Mouse (Mus musculus) heart, postnatal 10 days (tissue): ENCODE results near the gene Hpf1. TPM values are rescaled to one million over a fixed set of nuclear protein-coding genes. Genes with fewer than 3 reads are reported as not detected.

Experiments used
- DNase-seq, 2 experiments: peaks; one replicate each; pipeline ENCODE4 v3.0.0; 2021
- intact Hi-C: fragments of 180-260 bp; cut with DNase I; formaldehyde crosslinking; loops from one replicate; pipeline ENCODE4 v1.15.1; 2025
- total RNA-seq, 2 experiments: library from RNA; stranded (reverse); gene quantifications; 2 replicates each; pipeline ENCODE4 v1.2.3; 2021

Hpf1 gene
- total RNA-seq, 2 experiments from 2014 or later: 22.5 to 26.8 TPM

DNA sequence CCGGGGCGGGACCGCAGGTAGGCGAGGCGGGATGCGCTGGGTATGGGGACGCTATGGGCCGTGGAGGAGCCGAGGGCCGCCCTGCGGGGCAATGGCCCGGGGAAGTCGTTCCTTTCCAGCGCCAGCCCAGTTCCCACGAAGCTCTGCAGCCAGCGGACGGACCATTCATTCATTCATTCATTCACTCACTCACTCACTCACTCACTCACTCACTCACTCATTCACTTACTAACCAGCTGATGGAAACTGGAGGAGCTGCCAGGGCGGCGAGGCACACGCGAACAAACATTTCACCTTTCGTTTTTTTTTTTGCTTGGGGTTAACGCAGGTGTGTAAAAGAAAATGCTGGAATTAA, 279 bp downstream of the Hpf1 start:
- intact Hi-C loops: no loop called here
- DNase-seq: no peak

DNA sequence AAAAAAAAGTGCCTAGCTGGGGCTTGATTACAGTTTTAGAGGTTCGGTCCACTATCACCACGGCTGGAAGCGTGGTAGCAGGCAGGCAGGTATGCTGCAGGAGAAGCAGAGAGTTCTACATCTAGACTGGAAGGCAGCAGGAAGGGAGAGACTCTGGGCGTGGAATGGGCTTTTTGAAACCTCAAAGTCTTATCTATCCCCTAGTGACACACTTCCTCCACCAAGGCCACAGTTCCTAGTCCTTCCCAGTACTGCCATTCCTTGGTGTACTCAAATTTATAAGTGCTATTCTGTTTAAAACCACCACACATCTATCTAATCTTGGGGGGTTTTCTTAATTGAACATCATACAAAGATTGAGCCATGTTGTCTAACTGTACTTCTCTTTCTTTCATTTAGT, 1.5 kb downstream of the Hpf1 start:
- DNase-seq: no peak
- intact Hi-C loops: no loop called here

DNA sequence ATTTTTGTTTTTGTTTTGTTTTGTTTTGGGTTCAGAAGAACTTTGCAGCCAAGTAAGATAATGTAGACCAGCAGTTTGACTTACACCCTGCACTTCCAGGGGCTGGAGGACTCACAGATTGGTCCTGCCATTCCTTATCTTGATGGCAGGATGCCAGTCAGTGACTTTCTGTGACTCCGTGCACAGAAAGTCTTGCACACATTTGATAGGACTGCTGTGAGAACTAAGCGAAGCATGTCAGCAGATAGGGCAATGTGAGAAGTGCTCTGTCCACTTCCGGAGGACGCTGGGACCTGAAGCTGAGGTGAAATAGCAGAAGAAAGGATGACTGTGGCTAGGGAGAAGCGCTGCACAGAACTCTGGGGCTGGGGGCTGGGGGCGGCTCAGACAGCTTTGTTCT, 5.7 kb downstream of the Hpf1 start:
- peak; percentile 33 to 38 for DNase-seq
- intact Hi-C loops: no loop called here

DNA sequence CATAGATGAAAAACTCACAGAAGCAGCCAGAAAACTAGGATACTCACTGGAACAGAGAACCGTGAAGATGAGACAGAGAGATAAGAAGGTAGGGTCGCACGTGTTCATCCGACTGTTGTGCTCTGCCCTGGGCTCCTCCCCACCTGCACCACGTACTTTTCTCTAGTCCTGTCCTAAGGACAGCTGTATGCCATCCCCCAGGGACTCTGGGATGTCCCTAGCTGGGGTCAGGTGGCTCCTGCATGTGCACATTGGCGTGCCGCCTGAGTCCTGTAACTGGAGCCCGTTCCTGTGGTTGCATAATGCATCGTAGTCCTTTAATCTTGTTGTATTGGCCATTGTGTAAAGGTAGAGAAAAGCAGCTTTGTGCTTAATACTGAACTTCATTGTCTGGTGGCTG, 9.9 kb downstream of the Hpf1 start:
- peak; percentile 32 to 45 for DNase-seq
- intact Hi-C loops: no loop called here

DNA sequence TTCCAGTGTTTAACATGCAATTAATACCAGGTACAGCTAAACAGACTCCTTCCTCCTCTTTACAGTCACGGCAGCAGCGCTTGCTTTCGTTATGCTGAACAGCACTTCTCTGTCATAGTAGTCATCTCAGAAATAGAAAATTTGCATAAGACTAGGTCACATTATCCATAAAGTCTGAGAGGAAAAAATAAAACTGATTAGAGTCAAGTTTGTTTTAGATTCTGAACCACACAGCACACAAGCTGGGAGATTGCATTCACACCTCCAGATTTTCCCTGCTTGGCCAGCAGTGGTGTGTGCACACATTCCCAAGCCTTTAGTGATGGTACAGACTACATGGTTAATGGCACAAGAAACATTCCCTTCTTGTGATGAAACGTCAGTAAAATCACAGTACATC, 21.9 kb downstream of the Hpf1 start:
- intact Hi-C loops: no loop called here
- no peak for DNase-seq

DNA sequence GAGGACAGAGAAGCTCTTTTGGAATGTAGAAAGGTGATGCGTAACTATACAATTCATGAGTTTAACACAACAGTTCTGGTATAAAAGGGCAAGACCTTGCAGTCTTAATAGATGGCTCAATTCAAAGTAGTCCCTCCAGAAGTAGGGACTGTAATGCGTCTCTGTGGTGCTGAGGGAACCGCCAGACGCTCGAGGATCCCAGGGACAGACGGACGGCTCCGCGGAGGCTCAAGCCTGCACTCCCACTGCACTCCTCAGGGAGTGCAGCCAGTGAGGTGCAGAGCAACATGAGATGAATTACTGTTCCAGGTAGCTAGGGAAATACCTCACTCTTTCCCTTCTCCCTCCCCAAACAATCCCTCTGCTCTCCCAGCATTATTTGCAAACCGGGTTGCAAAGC, 22.3 kb downstream of the Hpf1 start:
- intact Hi-C loops: no loop called here
- DNase-seq: no peak

DNA sequence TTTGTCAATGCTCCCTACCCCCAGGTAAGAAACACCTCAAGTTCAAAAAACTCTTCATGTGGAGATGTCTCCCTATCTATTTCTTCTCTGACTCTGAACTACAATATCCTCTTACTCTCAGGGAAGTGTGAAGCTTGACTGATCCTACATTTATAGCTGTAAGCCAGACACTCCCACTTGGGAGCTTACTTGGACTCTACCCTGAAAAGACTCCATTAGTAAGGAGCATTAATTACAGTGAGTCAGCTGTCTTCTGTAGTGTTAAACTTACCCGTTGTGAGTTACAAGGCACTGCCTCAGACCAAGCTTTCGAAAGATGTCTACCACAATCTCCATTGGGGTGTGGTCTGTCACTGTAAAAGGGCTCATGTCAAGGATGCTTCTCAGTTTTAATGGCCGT, 28.9 kb downstream of the Hpf1 start:
- intact Hi-C loops: no loop called here
- DNase-seq: no peak

DNA sequence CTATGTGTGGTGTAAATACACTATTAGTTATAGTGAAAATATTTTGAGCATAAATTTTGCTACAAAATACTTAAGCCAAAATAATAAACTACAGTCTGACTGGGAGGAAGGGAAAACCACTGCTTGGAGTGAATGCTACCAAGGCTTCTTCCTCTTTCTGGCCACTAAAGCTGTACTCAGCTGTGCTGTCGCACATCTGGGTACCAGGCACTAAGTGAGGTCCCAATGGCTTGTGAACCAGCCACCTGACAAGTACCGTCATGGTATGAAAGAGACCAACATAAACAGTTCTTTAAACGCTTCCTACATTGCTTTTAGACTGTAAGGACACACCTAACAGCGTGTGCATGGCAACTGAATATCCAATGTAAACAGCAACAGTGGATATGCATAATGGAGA, 30.0 kb downstream of the Hpf1 start:
- intact Hi-C loops: no loop called here
- DNase-seq: no peak

DNA sequence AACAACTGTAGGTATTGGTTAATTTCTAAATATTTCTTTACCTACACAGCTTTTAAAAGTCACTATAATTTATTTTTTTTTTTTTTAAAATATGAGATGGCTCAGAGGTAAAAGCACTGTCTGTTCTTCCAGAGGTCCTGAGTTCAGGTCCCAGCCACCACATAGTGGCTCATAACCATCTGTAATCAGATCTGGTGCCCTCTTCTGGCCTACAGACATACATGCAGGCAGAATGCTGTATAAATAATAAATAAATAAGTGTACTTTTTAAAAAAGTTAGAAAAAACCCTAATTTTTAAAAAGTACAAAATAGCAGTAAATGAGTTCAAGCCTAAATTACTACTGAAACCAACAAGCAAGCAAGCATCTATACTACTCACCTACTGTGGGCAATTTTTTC, 43.4 kb downstream of the Hpf1 start:
- DNase-seq: no peak
- intact Hi-C loops: no loop called here

DNA sequence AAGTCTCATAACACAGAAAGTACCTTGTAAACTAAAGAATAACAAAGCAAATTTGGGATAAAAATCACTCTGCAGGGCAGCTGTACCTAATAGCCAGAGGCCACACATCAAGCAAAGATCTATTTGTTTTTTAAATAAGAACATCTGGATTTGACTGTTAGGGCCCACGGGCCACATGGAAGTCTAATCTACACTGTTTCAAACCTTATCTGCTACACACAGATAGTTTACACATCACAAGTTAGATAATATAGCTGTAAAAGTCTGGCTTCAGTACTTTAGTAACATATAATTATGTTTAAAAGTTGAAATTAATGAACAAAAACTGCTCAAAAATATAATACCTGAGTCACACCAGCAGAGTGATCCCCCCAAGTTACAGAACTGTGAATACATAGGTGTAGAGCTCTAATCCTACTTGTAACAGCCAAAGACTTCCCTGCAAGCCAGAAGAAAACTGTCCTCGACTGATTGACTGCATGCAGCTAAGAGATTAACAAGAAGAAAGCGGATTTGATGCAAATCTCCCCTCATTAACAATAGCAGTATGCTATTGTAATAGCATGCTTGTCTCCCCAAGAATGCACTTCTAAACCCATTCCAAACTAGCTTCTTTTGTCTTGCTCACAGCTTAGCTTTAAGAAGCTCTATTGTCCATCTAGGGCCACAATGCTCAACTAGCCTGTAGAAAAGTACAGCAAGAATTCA, 48.7 kb downstream of the Hpf1 start:
- intact Hi-C loops: no loop called here
- DNase-seq: no peak

DNA sequence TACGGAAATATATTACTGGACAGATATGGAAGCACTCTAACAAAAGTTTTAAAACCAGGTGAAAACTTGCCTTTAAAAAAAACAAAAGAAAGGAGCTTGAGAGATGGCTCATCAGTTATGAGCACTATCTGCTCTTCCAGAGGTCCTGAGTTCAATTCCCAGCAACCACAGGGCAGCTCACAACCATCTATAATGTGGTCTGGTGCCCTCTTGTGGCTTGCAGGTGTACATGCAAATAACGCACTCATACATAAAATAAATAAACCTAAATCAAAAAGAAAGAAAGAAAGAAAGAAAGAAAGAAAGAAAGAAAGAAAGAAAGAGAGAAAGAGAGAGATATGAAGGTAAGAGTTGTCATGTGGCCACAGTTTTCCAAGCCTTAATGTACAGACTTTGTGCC, 52.6 kb downstream of the Hpf1 start:
- intact Hi-C loops: no loop called here

DNA sequence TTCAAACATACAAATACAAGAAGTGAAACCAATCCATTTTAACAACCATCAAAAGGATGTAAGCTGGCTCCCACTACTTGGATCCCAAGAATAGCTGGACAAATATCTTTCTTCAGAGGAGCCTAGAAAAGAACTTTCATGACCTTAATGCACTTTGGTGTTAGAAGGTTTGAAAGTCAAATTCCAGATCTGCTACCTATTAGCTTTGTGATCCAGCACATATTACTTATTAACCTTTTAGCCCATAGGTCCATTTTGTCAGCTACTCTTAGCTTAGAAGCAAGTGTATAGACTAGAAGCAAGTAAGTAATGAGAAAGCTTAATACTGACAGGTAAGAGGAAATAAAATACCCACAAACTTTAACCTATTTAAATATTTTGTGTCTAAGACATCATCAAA, 57.3 kb downstream of the Hpf1 start:
- intact Hi-C loops: no loop called here
- DNase-seq: no peak

More for the DNA sequence above, 52.6 kb downstream of the Hpf1 start:
- DNase-seq: no peak

DNA sequence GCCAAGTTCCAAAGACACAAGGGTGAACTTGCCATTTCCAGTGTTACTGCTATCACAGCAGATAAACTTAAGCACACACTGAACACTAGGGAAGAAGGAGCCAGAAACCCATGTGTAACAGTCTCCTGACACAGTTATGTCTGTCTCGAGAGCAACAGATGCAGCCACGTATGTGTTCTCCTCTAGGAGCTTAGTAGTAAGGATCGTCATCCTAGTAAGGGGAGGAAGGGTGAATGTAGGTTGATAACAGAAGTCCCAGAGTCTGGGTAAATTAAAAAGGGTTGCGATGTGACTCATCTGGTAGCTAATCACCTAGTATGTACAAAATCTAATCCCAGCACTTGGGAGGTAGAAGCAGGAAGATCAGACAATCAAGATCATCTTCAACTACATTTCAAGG, 59.6 kb downstream of the Hpf1 start:
- no peak for DNase-seq
- intact Hi-C loops: no loop called here

DNA sequence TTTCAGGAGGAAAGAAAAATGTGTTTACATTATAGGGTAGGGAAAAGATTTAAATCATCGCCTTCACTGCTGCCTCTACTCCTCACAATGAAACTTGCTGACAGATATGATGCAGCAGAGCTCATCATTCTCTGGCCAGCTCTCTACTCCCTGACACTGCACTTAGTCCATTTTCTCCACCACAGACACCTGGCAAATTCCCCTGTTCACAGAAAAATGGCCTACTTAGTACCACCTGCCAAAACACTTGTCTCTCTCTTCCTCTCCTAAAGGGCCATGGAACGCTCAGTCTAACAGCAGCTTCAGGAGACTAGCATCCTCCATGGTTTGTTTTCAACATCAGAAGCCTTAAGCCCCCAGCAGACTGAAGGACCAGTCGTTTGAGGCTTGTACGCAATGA, 61.1 kb downstream of the Hpf1 start:
- intact Hi-C loops: no loop called here
- DNase-seq: no peak

DNA sequence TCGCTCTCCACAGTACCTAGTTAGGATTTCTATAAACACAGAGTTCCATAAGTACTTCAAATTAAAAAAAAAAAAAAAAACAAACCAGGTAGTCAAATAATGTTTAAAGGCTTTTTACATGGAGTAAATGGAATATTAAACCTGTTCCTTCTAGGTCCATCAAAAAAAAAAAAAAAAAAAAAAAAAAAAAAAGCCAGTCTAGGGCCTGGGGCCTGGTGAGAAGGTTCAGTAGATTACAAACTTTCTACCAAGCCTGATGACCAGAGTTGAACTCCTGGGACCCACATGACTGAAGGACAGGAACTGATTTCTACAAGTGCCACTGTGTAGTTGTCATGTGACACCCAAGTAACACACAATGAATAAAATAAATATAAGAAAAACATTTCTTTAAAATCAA, 61.5 kb downstream of the Hpf1 start:
- intact Hi-C loops: no loop called here
- no peak for DNase-seq

DNA sequence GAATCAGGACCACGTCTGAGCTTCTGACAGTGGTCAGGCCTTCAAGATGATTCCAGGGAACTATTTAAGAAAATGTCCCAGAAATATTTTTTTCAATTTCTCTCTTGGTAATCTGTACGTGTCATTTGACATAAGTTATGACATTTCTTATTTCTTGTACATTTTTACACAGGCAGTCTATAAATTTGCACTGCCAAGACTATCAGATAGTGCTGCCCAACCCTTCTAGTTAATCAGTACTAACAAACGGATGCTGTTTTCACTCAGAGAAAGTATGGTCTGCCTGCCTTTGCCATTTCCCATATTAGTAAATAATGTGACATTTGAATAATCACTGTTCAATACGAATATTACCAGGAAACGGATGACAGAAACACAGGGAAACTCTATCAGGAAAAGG, 62.6 kb downstream of the Hpf1 start:
- DNase-seq: no peak

DNA sequence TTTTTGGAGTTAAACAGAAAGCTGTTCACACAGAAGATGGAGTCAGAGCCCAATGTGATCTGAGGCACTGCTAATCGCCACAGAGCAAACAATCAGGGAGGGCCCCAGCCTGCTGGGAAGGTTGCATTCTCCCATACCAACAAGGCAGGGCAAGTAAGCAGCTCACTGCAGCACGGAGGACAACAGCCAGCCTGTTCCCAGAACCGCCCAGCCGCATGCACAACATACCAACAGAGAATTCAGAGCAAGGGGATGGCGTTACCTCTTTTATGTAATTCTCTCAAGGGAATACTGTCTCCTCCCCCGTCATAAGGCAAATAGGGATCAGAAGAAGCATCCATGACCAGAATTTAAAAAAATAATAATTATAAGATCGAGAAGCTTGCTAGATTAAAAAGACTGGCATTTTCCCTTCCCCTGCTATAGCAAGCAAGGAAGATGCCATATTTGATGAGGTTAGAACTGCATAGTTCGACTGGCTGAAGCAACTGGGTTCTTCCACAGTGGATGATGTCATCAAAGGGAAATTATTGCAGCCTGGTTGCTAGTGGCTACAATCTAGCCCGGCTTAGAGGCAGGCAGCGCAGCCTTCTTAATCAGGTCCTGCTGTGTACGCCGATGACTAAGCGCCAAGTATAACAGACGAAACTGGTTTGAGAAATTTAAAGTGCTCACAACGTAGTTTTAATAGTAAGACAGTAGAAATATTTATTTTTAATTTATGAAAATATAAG, 64.2 kb downstream of the Hpf1 start:
- DNase-seq: peak; percentile 85 to 89
- intact Hi-C loops: loop anchor here (2.0 kb wide), 1 partner anchor 28 kb away; the partner anchor contains the start of gene Clcn3

More for the DNA sequence above, 62.6 kb downstream of the Hpf1 start:
- intact Hi-C loops: no loop called here

DNA sequence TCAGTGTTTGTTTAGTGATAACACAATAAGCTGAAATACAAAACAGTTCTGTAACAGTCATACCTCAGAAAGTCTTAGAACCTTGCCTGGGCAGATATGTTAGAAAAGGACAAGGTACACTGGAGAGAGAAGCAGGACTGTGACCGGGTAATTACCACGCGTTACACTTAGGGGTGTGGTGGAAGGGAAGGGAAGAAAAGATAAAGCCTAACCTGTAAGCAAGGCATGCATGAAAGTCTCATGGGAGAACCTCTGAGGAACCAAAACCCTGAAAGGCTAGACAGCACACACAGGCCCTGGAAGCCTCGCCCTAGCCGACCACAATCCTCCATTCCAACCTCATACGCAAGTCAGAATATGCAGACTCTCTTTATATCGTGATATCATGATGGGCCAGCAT, 66.6 kb downstream of the Hpf1 start:
- intact Hi-C loops: no loop called here
- DNase-seq: no peak
